Mouse (Mus musculus) T-helper 17 cell (primary cell): ENCODE measurements around the gene Adamtsl4.

Source experiments
- in situ Hi-C, 2 experiments: fragments of 300-600 bp; cut with MboI, MseI; formaldehyde crosslinking; loops; 1 replicate in 1 of 2; 2 replicates in 1 of 2; pipeline ENCODE4 v1.15.1; 2025; ENCODE audit warnings: high pct_unique_total_duplicates in 2 of 2

Gene Adamtsl4

GRCm38 (mm10) chr3:95663486-95663885 lies 24.2 kb downstream of the Adamtsl4 start:
- in situ Hi-C loops = loop anchor here in 1 of 2 experiments (25.0 kb wide), 1 partner anchor 899 kb away; the partner anchor contains the start of gene Txnip

- in situ Hi-C loops = loop anchor here in 1 of 2 experiments (25.0 kb wide), 1 partner anchor 899 kb away; the partner anchor contains the start of gene Txnip
Observed at GRCm38 (mm10) chr3:95662724-95663449, 24.8 kb downstream of the Adamtsl4 start.

- in situ Hi-C loops = loop anchor here in 1 of 2 experiments (25.0 kb wide), 1 partner anchor 900 kb away; the partner anchor contains the start of gene Txnip
Observed at GRCm38 (mm10) chr3:95661945-95662715, 25.6 kb downstream of the Adamtsl4 start.

- in situ Hi-C loops = loop anchor here in 1 of 2 experiments (25.0 kb wide), 1 partner anchor 901 kb away; the partner anchor contains the start of gene Txnip
Observed at GRCm38 (mm10) chr3:95660788-95661478, 26.8 kb downstream of the Adamtsl4 start.

- in situ Hi-C loops = loop anchor here in 1 of 2 experiments (10.0 to 25.0 kb wide), 2 partner anchors 575 to 902 kb away; partner anchors contain the start of genes Hist2h3c2 and Txnip
Observed at GRCm38 (mm10) chr3:95659948-95660347, 27.8 kb downstream of the Adamtsl4 start.

- in situ Hi-C loops = loop anchor here in 1 of 2 experiments (10.0 to 25.0 kb wide), 2 partner anchors 576 to 903 kb away; partner anchors contain the start of genes Hist2h3c2 and Txnip
Observed at GRCm38 (mm10) chr3:95658868-95659712, 28.6 kb downstream of the Adamtsl4 start.

GRCm38 (mm10) chr3:95658236-95658867 lies 29.4 kb downstream of the Adamtsl4 start, which contains the start of gene Mcl1:
Gene Mcl1 (plus strand): TSS chr3:95658788.
- in situ Hi-C loops = loop anchor here in 1 of 2 experiments (10.0 to 25.0 kb wide), 2 partner anchors 576 to 904 kb away; partner anchors contain the start of genes Hist2h3c2 and Txnip

GRCm38 (mm10) chr3:95657711-95658110 lies 30.0 kb downstream of the Adamtsl4 start:
- in situ Hi-C loops = loop anchor here in 1 of 2 experiments (10.0 to 25.0 kb wide), 2 partner anchors 577 to 905 kb away; partner anchors contain the start of genes Hist2h3c2 and Txnip

- in situ Hi-C loops = loop anchor here in 1 of 2 experiments (10.0 to 25.0 kb wide), 2 partner anchors 578 to 905 kb away; partner anchors contain the start of genes Hist2h3c2 and Txnip
Observed at GRCm38 (mm10) chr3:95657108-95657507, 30.6 kb downstream of the Adamtsl4 start.

- in situ Hi-C loops = loop anchor here in 1 of 2 experiments (10.0 to 25.0 kb wide), 2 partner anchors 579 to 907 kb away; partner anchors contain the start of genes Hist2h3c2 and Txnip
Observed at GRCm38 (mm10) chr3:95655437-95655836, 32.3 kb downstream of the Adamtsl4 start.

GRCm38 (mm10) chr3:95654371-95654770 lies 33.3 kb downstream of the Adamtsl4 start:
- in situ Hi-C loops = loop anchor here in 1 of 2 experiments (10.0 to 25.0 kb wide), 2 partner anchors 580 to 908 kb away; partner anchors contain the start of genes Hist2h3c2 and Txnip

GRCm38 (mm10) chr3:95653473-95654034 lies 34.2 kb downstream of the Adamtsl4 start:
- in situ Hi-C loops = loop anchor here in 1 of 2 experiments (10.0 to 25.0 kb wide), 2 partner anchors 581 to 909 kb away; partner anchors contain the start of genes Hist2h3c2 and Txnip

GRCm38 (mm10) chr3:95652871-95653270 lies 34.8 kb downstream of the Adamtsl4 start:
- in situ Hi-C loops = loop anchor here in 1 of 2 experiments (10.0 to 25.0 kb wide), 2 partner anchors 582 to 909 kb away; partner anchors contain the start of genes Hist2h3c2 and Txnip

- in situ Hi-C loops = loop anchor here in 1 of 2 experiments (10.0 to 25.0 kb wide), 2 partner anchors 582 to 910 kb away; partner anchors contain the start of genes Hist2h3c2 and Txnip
Observed at GRCm38 (mm10) chr3:95652204-95652811, 35.4 kb downstream of the Adamtsl4 start.

- in situ Hi-C loops = loop anchor here in 1 of 2 experiments (10.0 to 25.0 kb wide), 2 partner anchors 583 to 911 kb away; partner anchors contain the start of genes Hist2h3c2 and Txnip
Observed at GRCm38 (mm10) chr3:95651391-95652203, 36.1 kb downstream of the Adamtsl4 start.

GRCm38 (mm10) chr3:95651033-95651373 lies 36.7 kb downstream of the Adamtsl4 start:
- in situ Hi-C loops = loop anchor here in 1 of 2 experiments (10.0 to 25.0 kb wide), 2 partner anchors 584 to 911 kb away; partner anchors contain the start of genes Hist2h3c2 and Txnip
